Mouse (Mus musculus) lung, embryonic 16.5 days (tissue): ENCODE data around the gene Tekt3. TPM values are rescaled to one million over a fixed set of nuclear protein-coding genes. Genes with fewer than 3 reads are reported as not detected.
A peak's percentile ranks its signal among the peaks of the same experiment; 100 is the strongest.

Experiments used
- ATAC-seq: fragments of 200-750 bp; cut with Nextera tagmentation; 2 replicates; pipeline ENCODE4 v1.8.0; 2017; ENCODE audit warnings: low read depth, mild to moderate bottlenecking, moderate library complexity
- H3K27ac ChIP-seq: fragments of 300-500 bp; sonication (generic); 2 replicates; pipeline ENCODE4 v1.5.1; 2014; ENCODE audit warnings: mild to moderate bottlenecking, control low read depth, low read length
- H3K27me3 ChIP-seq: fragments of 300-500 bp; sonication (generic); 2 replicates; pipeline ENCODE4 v1.6.1; 2014; ENCODE audit warnings: low read depth, low read length, mixed read lengths; ENCODE audit not compliant: control insufficient read depth, insufficient read depth
- H3K36me3 ChIP-seq: fragments of 300-500 bp; sonication (generic); 2 replicates; pipeline ENCODE4 v1.6.1; 2014; ENCODE audit warnings: low read length; ENCODE audit not compliant: control insufficient read depth, insufficient read depth
- H3K4me1 ChIP-seq: fragments of 300-500 bp; sonication (generic); replicated peaks from 2 replicates; pipeline ENCODE4 v1.6.1; 2014; ENCODE audit warnings: low read length, mixed read lengths; ENCODE audit not compliant: control insufficient read depth, insufficient read depth
- H3K4me2 ChIP-seq: fragments of 300-500 bp; sonication (generic); 2 replicates; pipeline ENCODE4 v1.6.1; 2014; ENCODE audit warnings: low read depth, low read length, control low read depth
- H3K4me3 ChIP-seq: fragments of 300-500 bp; sonication (generic); 2 replicates; pipeline ENCODE4 v1.5.1; 2014; ENCODE audit warnings: mild to moderate bottlenecking, low read length, control low read depth
- H3K9ac ChIP-seq: fragments of 300-500 bp; sonication (generic); 2 replicates; pipeline ENCODE4 v1.6.1; 2014; ENCODE audit warnings: low read length, control low read depth
- H3K9me3 ChIP-seq: fragments of 300-500 bp; sonication (generic); 2 replicates; pipeline ENCODE4 v1.6.1; 2016; ENCODE audit warnings: low read length; ENCODE audit not compliant: control insufficient read depth
- WGBS: fragments of 180-500 bp; shearing (Covaris S2); extraction: QIAGEN DNeasy Blood & Tissue Kit; methylation state at CpG from one replicate; pipeline ENCODE4 v1.1.7; 2014; 5-methylcytosine and 5-hydroxymethylcytosine counted together
- polyA plus RNA-seq: library from polyadenylated mRNA; unstranded; fragments of >200 nt; fragmentation: Nextera tagmentation; extraction: Ambion mirVana; gene quantifications from 2 replicates; pipeline ENCODE4 v1.2.1, GENCODE M21; 2015

Tekt3 gene
- polyA plus RNA-seq, 1 experiment from 2014 or later = 0.41 TPM

DNA sequence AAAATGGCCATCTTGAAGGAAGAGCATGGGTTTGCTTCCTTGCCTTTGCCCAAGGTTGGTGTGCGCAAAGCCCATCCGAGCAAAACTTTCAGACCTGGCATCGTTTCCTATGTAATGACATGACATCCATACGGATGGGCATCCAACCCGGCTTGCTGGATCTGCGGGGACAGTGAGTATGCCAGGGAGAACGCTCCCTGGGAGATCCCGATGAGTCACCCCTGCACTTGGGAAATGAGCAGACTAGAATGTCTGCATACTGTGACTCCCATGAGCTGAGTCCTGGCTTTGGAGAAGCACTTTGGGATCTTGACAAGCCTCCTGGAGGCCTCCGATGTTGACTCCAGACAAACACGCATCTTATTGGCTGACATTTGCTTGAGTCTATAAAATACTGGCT lies 9.5 kb upstream of the Tekt3 start:
- H3K4me1 ChIP-seq = no peaks in the 10 kb centered on the region
- H3K9me3 ChIP-seq = no peaks in the 10 kb centered on the region
- 91% methylated on average over 10 of the region's 10 CpGs for WGBS
- H3K4me3 ChIP-seq = no peak overlapping the region
- H3K4me2 ChIP-seq = no peak overlapping the region
- no peaks in the 10 kb centered on the region for H3K27me3 ChIP-seq
- no peaks in the 10 kb centered on the region for H3K36me3 ChIP-seq
- no peak for ATAC-seq
- no peak overlapping the region for H3K9ac ChIP-seq
- no peak overlapping the region for H3K27ac ChIP-seq

DNA sequence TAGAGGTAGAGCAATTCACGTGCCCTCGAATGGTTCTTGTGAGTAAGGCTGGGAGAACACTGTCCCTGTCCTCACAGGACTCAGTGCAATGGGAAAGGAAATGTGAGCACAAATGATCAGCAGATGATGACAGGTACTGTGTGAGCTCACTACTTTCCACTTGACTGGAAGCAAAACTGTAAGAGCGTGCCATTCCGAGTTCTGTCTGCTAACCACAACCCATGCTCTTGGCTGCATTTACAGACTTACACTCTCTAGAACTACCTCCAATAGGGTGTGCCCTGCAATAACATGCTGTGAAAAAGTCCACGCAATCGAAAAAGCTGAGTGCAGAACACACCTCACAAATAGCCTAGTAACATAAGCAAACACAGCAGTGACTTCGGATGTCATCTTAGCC lies 5.9 kb upstream of the Tekt3 start:
- ATAC-seq = no peak
- H3K4me3 ChIP-seq = no peak overlapping the region
- no peaks in the 10 kb centered on the region for H3K27me3 ChIP-seq
- H3K9me3 ChIP-seq = no peaks in the 10 kb centered on the region
- no peak overlapping the region for H3K4me2 ChIP-seq
- no peaks in the 10 kb centered on the region for H3K36me3 ChIP-seq
- no peak overlapping the region for H3K27ac ChIP-seq
- 0 out of 2 replicates have a peak, but pooled peaks cover 2% of the 10 kb centered on the region for H3K4me1 ChIP-seq
- H3K9ac ChIP-seq = no peak overlapping the region
- 79% methylated on average over 7 of the region's 7 CpGs for WGBS

DNA sequence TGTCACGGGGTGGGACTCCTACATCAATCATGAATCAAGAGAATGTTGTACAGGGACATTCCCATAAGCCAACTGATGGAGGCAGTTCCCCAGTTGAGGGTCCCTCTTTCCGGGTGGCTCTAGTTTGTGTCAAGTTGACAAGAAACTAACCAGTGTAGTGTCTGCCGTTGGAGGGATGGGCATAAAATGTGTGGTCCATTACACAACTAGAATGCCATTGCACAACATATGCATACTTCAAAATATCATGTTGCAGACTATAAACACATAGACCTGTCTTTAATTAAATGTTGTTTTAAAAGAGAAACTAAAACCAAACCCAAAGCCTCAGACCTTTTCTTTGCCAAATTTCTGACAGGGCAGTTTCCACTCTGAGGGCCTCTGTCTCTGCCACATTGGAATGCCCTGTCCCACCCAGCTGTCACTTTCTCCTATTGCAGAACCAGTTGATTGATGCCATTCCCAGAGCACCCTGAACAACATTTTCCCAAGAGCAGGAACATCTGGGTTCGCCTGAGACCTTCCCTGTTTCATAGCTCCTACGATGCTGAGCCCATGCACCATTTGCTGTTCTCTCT lies 3.0 kb upstream of the Tekt3 start:
- WGBS = 54% methylated on average over 5 of the region's 5 CpGs
- H3K27ac ChIP-seq = no peak overlapping the region
- H3K27me3 ChIP-seq = no peaks in the 10 kb centered on the region
- H3K9me3 ChIP-seq = no peaks in the 10 kb centered on the region
- peaks cover 6% of the 10 kb centered on the region; the same call in 1 of the 2 replicates for H3K4me1 ChIP-seq
- H3K36me3 ChIP-seq = no peaks in the 10 kb centered on the region
- peak; percentile 75 for ATAC-seq
- no peak overlapping the region for H3K4me3 ChIP-seq
- H3K9ac ChIP-seq = no peak overlapping the region
- no peak overlapping the region for H3K4me2 ChIP-seq

DNA sequence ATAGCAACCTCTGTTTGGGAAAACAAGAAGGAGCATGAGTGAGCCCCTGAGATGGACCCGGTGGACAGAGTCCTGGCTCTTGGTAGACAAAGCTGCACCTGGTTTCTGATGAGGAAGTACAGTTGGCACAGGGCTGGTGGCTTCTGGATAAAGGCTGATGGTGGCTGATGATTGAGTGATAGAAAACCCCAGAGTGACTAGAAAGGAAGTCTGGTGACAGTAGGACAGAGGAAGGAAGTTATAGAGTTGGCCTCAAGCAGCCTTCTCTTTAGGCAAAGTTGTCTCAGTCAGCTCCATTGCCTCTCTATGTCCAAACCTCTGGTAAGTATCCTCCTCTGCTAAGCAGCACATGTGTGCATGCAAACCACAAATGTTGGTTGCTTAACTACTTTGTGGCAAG lies 1.5 kb upstream of the Tekt3 start:
- Histone ChIP-seq H3K9me3 (no peaks in the 10 kb centered on the region), H3K36me3 (no peaks in the 10 kb centered on the region), H3K4me3 (no peak overlapping the region), H3K9ac (no peak overlapping the region), H3K4me1 (peaks cover 6% of the 10 kb centered on the region; the same call in 1 of the 2 replicates), H3K27ac (no peak overlapping the region), H3K4me2 (no peak overlapping the region), H3K27me3 (no peaks in the 10 kb centered on the region)
- ATAC-seq = no peak
- 79% methylated on average over 1 of the region's 1 CpGs for WGBS

DNA sequence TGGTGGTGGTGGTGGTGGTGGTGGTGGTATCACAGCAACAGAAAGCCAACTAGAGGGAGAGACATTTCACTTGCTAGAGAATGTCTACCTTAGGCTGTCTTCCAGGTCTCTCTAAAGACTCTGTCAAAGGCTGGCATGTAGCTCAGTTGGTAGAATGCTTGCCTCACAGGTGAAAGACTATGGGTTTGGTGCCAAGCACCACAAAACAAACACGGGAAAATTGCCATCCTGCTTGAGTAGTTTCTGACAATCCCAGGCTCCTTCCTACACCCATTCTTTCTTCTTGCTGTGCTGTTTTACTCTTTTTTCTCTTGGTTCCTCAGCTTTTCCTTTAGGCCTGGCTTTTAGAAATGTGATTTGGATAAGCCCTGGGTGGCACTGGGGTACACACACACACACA lies 5.1 kb downstream of the Tekt3 start:
- Histone ChIP-seq H3K27ac (no peak overlapping the region), H3K27me3 (no peaks in the 10 kb centered on the region), H3K9ac (no peak overlapping the region), H3K36me3 (no peaks in the 10 kb centered on the region), H3K4me2 (no peak overlapping the region), H3K4me1 (peaks cover 3% of the 10 kb centered on the region; the same call in 1 of the 2 replicates), H3K4me3 (no peak overlapping the region), H3K9me3 (no peaks in the 10 kb centered on the region)
- 47% methylated on average over 1 of the region's 1 CpGs for WGBS
- ATAC-seq = no peak

DNA sequence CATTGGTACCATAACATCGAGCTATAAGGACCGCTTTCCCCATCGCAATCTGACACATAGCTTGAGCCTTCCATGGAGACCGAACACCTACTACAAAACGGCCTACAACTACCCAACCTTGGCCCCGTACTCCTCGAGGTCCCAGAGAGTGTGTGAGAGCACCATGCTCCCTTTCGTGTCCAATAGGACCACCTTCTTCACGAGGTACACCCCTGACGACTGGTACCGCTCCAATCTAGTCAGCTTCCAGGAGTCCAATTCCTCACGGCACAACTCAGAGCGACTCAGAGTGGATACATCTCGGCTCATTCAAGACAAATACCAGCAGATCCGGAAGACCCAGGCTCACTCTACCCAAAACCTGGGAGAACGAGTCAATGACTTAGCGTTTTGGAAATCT lies 8.6 kb downstream of the Tekt3 start:
- Histone ChIP-seq H3K27ac (no peak overlapping the region), H3K4me1 (no peaks in the 10 kb centered on the region), H3K9me3 (no peaks in the 10 kb centered on the region), H3K27me3 (no peaks in the 10 kb centered on the region), H3K4me3 (no peak overlapping the region), H3K9ac (no peak overlapping the region), H3K4me2 (no peak overlapping the region), H3K36me3 (no peaks in the 10 kb centered on the region)
- no peak for ATAC-seq
- 90% methylated on average over 17 of the region's 17 CpGs for WGBS

DNA sequence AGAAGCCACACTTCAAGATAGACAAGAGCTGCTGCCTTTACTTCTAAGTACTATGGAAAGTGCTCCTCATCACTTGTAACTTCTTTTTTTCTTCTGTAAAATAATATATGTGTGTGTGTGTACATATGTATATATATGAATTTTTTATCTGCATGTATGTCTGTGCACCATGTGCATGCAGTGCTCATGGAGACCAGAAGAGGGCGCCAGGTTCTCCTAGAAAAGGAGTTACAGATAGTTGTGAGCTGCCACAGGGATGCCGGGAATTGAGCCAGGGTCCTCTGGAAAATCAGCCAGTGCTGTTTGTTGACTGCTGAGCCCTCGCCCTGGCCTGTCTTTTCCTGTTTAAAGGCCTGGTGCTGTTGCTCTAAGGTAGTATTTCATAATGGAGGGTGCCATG lies 23.1 kb downstream of the Tekt3 start:
- Histone ChIP-seq H3K9me3 (peaks cover 3% of the 10 kb centered on the region), H3K9ac (no peak overlapping the region), H3K4me1 (no peaks in the 10 kb centered on the region), H3K27me3 (no peaks in the 10 kb centered on the region), H3K27ac (no peak overlapping the region), H3K4me3 (no peak overlapping the region), H3K36me3 (no peaks in the 10 kb centered on the region), H3K4me2 (no peak overlapping the region)
- no peak for ATAC-seq
- WGBS = 84% methylated on average over 3 of the region's 3 CpGs

DNA sequence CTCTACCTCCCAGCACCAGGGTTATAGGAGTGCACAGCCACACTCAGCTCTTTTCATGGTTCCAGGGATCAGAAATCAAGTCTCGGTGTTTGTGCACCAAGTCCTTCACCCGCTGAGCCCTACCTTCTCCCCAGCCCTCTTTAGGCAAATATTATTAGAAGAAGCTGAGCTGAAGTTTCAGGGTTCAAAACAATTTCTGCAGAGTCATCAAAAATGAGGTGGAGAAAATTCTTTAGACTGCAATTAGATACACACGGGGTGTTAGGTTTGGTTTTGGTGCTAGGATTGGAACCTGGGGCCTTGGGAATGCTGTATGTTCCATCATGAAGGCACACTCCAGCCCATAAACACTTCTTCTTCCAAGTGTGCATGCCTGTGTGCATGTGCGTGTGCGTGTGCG lies 27.2 kb downstream of the Tekt3 start:
- H3K27ac ChIP-seq = no peak overlapping the region
- no peak for ATAC-seq
- H3K36me3 ChIP-seq = no peaks in the 10 kb centered on the region
- H3K4me3 ChIP-seq = no peak overlapping the region
- H3K27me3 ChIP-seq = no peaks in the 10 kb centered on the region
- H3K4me1 ChIP-seq = peaks cover 11% of the 10 kb centered on the region
- H3K9ac ChIP-seq = no peak overlapping the region
- peaks cover 3% of the 10 kb centered on the region for H3K9me3 ChIP-seq
- no peak overlapping the region for H3K4me2 ChIP-seq
- 77% methylated on average over 6 of the region's 6 CpGs for WGBS

DNA sequence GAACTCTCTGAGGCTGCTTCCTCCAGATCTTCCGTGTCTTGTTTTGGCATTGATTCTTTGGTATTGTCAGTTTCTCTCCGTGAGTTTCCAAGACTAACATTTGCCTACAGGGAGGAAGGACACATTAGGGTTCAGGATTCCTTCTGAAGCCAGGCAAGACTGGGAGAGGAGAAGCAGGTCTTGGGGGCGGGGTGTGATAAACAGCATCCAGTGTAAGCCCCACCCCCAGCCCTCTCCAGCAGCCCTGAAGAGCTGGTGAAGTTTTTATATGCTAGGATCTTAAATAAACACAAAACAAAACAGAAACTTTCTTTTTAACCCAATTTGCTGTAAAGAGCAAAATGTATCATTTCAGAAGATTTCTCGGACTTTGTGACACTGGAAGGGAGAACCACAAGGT lies 28.8 kb downstream of the Tekt3 start:
- WGBS = 28% methylated on average over 4 of the region's 4 CpGs
- ATAC-seq = no peak; the same call in 1 of the 2 replicates
- Histone ChIP-seq H3K36me3 (no peaks in the 10 kb centered on the region), H3K4me3 (no peak overlapping the region), H3K4me1 (peaks cover 11% of the 10 kb centered on the region), H3K4me2 (0 out of 2 replicates have a peak overlapping the region, but pooled peaks have one; percentile 23), H3K27ac (no peak overlapping the region), H3K27me3 (no peaks in the 10 kb centered on the region), H3K9ac (no peak overlapping the region), H3K9me3 (no peaks in the 10 kb centered on the region)

DNA sequence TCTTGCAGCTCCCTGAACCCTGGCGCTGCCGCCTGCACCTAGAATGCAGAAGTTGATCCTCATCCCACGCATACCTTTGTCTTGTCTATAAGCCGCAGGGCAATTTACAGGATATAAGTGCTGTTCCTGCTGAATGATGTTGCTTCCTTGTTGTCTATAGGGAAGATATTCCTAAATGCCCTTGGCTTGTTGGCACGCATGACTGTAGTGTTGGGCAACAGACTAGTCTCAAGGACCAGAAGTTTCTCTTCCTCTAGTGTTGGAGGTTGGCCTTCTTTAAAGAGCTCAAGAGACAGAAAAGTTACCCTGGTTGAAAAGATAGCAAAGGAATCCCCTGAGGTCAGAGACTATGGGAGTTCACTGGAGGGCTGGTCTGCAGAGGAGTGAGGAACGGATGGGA lies 29.5 kb downstream of the Tekt3 start:
- ATAC-seq = no peak
- Histone ChIP-seq H3K9ac (no peak overlapping the region), H3K4me1 (peaks cover 11% of the 10 kb centered on the region), H3K4me3 (no peak overlapping the region), H3K4me2 (no peak overlapping the region), H3K27ac (no peak overlapping the region), H3K9me3 (no peaks in the 10 kb centered on the region), H3K36me3 (no peaks in the 10 kb centered on the region), H3K27me3 (no peaks in the 10 kb centered on the region)
- WGBS = 84% methylated on average over 6 of the region's 6 CpGs
